Mouse (Mus musculus) bone marrow macrophage, adult 2 months (primary cell): Measurements from ENCODE around the gene March1. TPM values are rescaled to one million over a fixed set of nuclear protein-coding genes. Genes with fewer than 3 reads are reported as not detected.

Experiments
- H3K27ac ChIP-seq: 2 replicates; pipeline ENCODE4 v1.5.1; 2012; ENCODE audit warnings: low read depth, low read length; ENCODE audit not compliant: insufficient read depth
- H3K4me1 ChIP-seq: 2 replicates; pipeline ENCODE4 v1.6.1; 2012; ENCODE audit warnings: low read length; ENCODE audit not compliant: control insufficient read depth, insufficient read depth
- H3K4me3 ChIP-seq: 2 replicates; pipeline ENCODE4 v1.5.1; 2012; ENCODE audit warnings: mild to moderate bottlenecking, low read length, moderate library complexity; ENCODE audit not compliant: insufficient read depth
- CTCF ChIP-seq: IDR thresholded peaks from 2 replicates; pipeline ENCODE4 v1.5.1; 2012; ENCODE audit warnings: low read depth, mild to moderate bottlenecking, low read length, moderate library complexity
- POLR2A ChIP-seq: IDR thresholded peaks from 2 replicates; pipeline ENCODE4 v1.6.1; 2012; ENCODE audit warnings: mild to moderate bottlenecking, low read depth, low read length, borderline replicate concordance
- polyA plus RNA-seq: library from polyadenylated mRNA; stranded (reverse); fragments of >200 nt; gene quantifications from 2 replicates; pipeline ENCODE4 v1.2.4, GENCODE M21; 2012; ENCODE audit not compliant: missing spikeins, insufficient read depth, insufficient read length

March1 gene
- polyA plus RNA-seq, 1 experiment, result 69.1 TPM

DNA sequence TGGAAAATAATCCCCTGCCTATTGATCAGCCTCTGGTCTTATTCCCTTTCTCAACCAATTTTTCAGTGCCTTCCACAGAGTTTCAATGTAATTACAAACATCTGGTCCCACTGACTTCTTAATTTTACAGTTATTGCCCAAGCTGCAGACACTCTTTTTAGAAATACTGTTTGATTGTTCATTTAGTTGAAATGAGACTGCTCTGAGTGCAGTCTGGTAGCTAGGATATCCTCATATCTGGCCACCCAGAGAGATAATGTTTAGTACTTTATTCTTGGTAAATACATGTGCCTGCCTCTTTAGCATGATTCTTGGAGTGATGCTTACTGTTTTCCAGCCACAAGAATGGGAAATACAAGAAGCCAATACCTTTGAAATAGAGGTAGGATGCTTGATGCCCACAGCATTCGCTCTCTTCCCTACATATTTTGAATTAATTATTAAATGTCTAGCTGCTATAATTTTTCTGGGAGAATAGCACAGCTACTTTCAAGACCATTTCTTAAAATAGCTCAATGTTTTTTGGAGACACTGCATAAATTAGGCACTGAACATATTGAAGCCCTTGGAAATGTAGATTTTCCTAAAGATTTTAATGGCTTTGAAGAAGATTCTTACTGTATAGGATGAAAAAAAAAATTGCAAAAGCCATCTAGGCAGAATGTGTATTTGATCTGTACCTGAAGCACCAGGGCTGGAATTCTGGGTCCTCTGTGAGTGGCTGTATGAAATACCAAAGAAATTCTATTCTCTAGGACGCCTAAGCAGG lies 549.9 kb downstream of the March1 start:
- no peak overlapping the region for H3K27ac ChIP-seq
- H3K4me3 ChIP-seq, result no peak overlapping the region
- no peaks in the 10 kb centered on the region for H3K4me1 ChIP-seq
- no peak for TF ChIP-seq POLR2A
- no peak for TF ChIP-seq CTCF

DNA sequence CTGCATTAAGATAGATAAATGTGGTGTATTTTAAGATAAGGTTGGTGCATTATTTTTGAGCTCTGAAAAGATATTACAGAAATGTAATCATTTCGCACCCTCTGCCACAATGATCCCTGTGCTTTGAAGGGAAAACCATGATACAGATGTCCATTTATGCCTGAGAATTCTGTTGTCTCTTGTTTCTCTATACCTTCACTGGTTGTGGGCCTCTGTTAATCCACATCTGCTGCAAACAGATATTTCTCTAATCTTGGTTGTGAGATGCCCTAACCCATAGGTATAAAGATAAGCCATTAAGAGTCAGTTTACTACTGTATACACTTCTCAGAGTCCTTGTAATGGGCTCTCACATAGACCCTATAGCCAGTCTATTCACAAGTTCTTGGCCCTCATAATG lies 561.6 kb downstream of the March1 start:
- Histone ChIP-seq H3K4me1 (no peaks in the 10 kb centered on the region), H3K27ac (no peak overlapping the region), H3K4me3 (no peak overlapping the region)
- TF ChIP-seq POLR2A (no peak), CTCF (no peak)

DNA sequence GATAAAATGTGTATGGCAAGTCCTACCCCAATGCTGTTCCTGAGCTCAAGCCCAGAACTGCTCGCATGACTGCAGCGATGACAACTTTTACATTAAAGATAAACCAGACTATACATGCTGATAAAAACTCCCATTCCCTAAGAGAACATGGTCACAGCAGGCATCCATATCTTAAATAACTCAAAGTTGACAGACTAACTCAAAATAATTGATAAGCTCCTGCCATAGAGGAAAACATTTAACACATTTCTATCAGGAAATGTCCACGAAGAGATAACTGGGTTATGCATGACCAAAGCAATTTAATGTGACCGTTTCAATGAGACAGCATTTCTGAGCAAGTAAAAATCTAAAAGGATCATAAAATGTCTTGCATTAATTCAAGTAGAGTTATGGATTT lies 563.6 kb downstream of the March1 start:
- no peak for TF ChIP-seq CTCF
- TF ChIP-seq POLR2A, result no peak
- no peak overlapping the region for H3K27ac ChIP-seq
- H3K4me3 ChIP-seq, result no peak overlapping the region
- no peaks in the 10 kb centered on the region for H3K4me1 ChIP-seq

DNA sequence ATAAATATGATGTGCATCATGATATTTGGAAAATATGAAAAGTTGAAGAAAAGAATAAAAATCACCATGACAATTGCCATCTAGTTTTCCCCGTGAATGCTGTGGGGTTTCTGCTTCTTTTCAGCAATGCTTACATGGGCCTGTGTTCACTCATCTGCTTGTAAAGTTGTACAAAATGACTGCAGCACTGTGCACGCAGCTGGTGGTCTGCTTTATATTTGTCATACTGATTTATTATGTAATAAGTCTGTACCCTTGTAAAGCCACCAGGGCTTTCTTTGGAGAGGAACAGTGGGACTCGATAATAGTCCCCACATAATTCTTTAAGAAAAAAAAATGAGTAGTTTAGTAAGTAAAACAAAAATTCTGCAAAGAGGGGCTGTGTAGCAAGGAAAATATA lies 564.6 kb downstream of the March1 start:
- no peak overlapping the region for H3K4me3 ChIP-seq
- no peaks in the 10 kb centered on the region for H3K4me1 ChIP-seq
- H3K27ac ChIP-seq, result no peak overlapping the region
- TF ChIP-seq POLR2A (no peak), CTCF (no peak)

DNA sequence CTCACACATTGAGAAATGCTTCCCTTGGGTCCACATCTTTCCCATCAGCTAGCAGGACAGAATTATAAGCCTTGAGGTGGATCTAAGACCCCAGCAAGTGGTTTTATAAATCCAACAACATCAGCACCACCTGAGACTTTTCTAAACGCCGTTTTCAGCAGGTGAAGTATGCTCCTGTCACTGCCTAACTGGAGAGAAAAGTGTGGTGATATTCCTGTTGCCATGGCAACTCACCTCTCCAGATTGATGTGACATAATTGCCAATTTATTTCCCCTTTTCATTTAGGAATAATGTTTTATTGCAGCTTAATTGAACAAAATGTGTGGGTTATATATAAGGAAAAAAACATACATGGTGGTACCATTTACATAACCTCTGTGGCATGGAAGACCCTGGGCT lies 565.8 kb downstream of the March1 start:
- Histone ChIP-seq H3K4me1 (no peaks in the 10 kb centered on the region), H3K4me3 (no peak overlapping the region), H3K27ac (no peak overlapping the region)
- TF ChIP-seq CTCF (no peak), POLR2A (no peak)

DNA sequence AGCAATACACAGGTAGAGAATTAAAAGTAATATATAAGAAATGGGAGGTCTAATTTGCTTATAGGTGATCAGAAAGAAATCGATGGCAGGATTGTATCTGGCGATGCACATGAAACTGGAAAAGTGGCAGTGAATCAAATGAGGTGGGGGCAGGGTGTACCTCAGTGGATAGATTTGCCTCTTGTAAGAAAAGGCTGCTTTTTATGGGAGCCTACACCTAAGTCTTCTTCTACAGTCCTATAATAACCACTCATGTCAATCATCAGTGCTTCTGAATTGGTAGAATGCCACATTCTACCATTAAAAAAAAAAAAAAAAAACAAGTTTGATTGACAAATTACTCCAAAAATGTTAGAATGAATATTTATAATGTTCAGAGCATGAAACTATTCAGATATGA lies 567.5 kb downstream of the March1 start:
- no peaks in the 10 kb centered on the region for H3K4me1 ChIP-seq
- no peak for TF ChIP-seq POLR2A
- no peak for TF ChIP-seq CTCF
- H3K4me3 ChIP-seq, result no peak overlapping the region
- no peak overlapping the region for H3K27ac ChIP-seq

DNA sequence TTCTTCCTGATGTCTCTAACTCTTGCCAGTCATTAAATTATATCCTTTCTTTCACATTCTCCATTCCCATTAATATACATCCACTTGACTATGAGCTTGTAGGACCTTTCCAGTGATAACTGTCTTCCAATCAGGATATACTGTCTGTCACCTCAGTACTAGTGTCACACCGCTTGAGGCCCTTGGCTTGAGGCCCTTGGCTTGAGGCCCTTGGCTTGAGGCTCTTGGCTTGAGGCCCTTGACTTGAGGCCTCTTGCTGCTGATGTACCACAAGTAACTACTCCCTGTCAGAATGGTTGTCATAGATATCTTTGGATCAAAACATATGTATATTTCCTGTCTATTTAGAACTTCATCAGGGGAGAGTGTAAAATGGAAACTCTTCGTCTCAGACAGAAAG lies 576.7 kb downstream of the March1 start:
- Histone ChIP-seq H3K4me3 (no peak overlapping the region), H3K27ac (no peak overlapping the region), H3K4me1 (no peaks in the 10 kb centered on the region)
- TF ChIP-seq POLR2A, result no peak
- no peak for TF ChIP-seq CTCF

DNA sequence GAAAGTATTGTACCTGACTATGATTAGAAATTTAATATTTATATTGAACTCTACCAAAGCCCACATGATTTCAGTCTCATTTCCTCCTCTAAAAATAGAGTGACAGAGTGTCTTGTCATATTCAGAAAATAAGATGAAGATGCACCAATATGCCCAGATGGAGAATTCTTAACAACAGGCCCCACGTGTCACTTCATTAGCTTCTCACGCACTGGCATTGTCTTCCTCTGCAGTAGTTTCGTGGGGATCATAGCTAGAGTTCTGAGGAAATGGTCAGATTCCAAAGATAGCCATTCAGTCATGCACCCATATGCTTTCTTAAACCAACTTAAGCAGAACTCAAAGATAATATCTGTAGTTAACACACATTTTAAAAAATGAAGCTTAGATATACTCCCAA lies 582.5 kb downstream of the March1 start:
- Histone ChIP-seq H3K27ac (no peak overlapping the region), H3K4me1 (no peaks in the 10 kb centered on the region), H3K4me3 (no peak overlapping the region)
- TF ChIP-seq POLR2A (no peak), CTCF (no peak)

DNA sequence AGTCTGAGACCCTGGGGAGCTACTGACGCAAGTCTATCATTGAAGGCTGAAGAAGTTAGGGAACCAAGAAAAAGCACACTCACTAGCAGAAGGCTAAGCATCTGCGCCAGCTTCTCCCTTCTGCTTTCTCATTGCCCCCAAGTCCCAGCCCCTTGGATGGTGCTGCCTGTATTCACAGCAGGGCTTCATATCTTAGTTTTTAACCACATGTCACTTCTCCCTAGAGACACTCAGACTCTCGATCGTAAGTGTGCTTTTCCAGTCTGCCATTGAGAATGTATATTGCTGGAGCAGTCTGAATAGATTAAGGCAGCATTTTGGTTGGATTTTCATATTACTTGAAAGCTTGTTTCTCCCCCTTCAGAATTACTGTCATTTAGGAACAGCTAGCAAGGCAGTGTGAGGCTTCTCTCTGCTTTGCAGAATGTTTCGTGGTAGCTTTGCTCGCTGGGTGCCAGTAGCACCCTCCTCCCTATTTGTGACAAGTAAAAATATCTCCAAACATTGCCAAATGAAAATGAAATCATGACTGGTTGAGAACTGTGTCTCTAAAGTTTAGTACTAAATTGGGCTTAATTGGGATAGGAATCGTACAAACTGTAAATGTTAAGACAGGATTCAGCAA lies 586.2 kb downstream of the March1 start:
- no peaks in the 10 kb centered on the region for H3K4me1 ChIP-seq
- no peak overlapping the region for H3K27ac ChIP-seq
- no peak overlapping the region for H3K4me3 ChIP-seq
- TF ChIP-seq CTCF (no peak), POLR2A (no peak)

DNA sequence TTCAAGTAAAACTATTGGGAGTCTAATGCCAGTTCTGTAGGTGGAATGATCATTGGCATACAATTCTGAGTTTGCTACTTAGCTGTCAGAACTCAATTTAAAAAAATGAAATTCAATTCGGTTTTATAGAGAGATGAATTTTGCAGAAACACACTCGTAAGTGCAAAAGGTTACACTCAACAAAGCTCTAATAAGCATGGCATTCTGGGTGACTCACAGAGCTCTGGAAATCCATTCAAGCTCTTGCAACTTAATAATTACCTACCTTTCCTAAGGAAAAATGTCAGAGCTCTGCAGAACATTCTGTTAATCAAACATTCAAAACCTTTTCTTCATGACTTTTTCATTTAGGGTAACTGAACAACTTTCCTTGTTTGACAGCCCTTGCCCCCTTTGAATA lies 591.9 kb downstream of the March1 start:
- H3K4me3 ChIP-seq, result no peak overlapping the region
- TF ChIP-seq CTCF (no peak), POLR2A (no peak)
- no peaks in the 10 kb centered on the region for H3K4me1 ChIP-seq
- no peak overlapping the region for H3K27ac ChIP-seq
